Mouse (Mus musculus) erythroblast, embryonic 14.5 days (primary cell): ENCODE measurements around the gene Dennd2a.

Experiments
- GATA1 ChIP-seq: IDR thresholded peaks from 2 replicates; pipeline ENCODE4 v1.6.1; 2012; ENCODE audit warnings: low read length, inconsistent platforms, mixed read lengths
- TAL1 ChIP-seq: IDR thresholded peaks from 3 replicates; pipeline ENCODE4 v1.6.1; 2012; ENCODE audit warnings: low read length, inconsistent platforms, mixed read lengths

GRCm38 (mm10) chr6:39534944-39535343, 22.7 kb downstream of the Dennd2a start:
- TF ChIP-seq GATA1 (no peak), TAL1 (no peak)
